Mouse (Mus musculus) neutrophil, adult 5-6 weeks (primary cell): ENCODE data around the gene 9130023H24Rik. TPM values are rescaled to one million over a fixed set of nuclear protein-coding genes. Genes with fewer than 3 reads are reported as not detected.

Experiments used
- ATAC-seq: fragments of 151-379, 151-347 bp; 2 replicates; pipeline ENCODE4 v1.8.0; 2017; ENCODE audit warnings: mild to moderate bottlenecking, moderate TSS enrichment; ENCODE audit not compliant: insufficient number of reproducible peaks, poor library complexity, low FRiP score, severe bottlenecking; ENCODE audit errors: extremely low read depth
- total RNA-seq: library from RNA; stranded (forward); fragments of 200-1000 nt; gene quantifications from 2 replicates; pipeline ENCODE4 v1.2.3, GENCODE M21; 2017

Gene 9130023H24Rik
- 5.2 and 5.6 TPM in 2 replicates for total RNA-seq

- ATAC-seq = peak; percentile 74
These were observed at the start of gene 9130023H24Rik for GRCm38 (mm10) chr7:128237927-128238778. TSS of gene 9130023H24Rik (minus strand) at chr7:128238031.

GRCm38 (mm10) chr7:128285060-128285459 is 47.2 kb upstream of the 9130023H24Rik start:
- no peak for ATAC-seq

- no peak for ATAC-seq
These were observed 46.2 kb upstream of the 9130023H24Rik start for GRCm38 (mm10) chr7:128284047-128284446.

- no peak for ATAC-seq
These were observed 44.9 kb upstream of the 9130023H24Rik start for GRCm38 (mm10) chr7:128282532-128283244.

- ATAC-seq = no peak
These were observed 43.9 kb upstream of the 9130023H24Rik start for GRCm38 (mm10) chr7:128281765-128282164.

- ATAC-seq = no peak
These were observed 41.9 kb upstream of the 9130023H24Rik start for GRCm38 (mm10) chr7:128279750-128280149.

GRCm38 (mm10) chr7:128276051-128276450 is 38.2 kb upstream of the 9130023H24Rik start:
- ATAC-seq = no peak

- ATAC-seq = no peak
These were observed 33.7 kb upstream of the 9130023H24Rik start for GRCm38 (mm10) chr7:128271496-128271895.

GRCm38 (mm10) chr7:128270431-128270850 is 32.6 kb upstream of the 9130023H24Rik start:
- no peak for ATAC-seq

GRCm38 (mm10) chr7:128267813-128268212 is 30.0 kb upstream of the 9130023H24Rik start:
- ATAC-seq = no peak

- no peak for ATAC-seq
These were observed 29.6 kb upstream of the 9130023H24Rik start for GRCm38 (mm10) chr7:128267391-128267790.

GRCm38 (mm10) chr7:128266056-128266455 is 28.2 kb upstream of the 9130023H24Rik start:
- no peak for ATAC-seq

- ATAC-seq = no peak
These were observed 27.6 kb upstream of the 9130023H24Rik start, which contains the start of gene Slc5a2 for GRCm38 (mm10) chr7:128265411-128265810. TSS of gene Slc5a2 (plus strand) at chr7:128265657.

GRCm38 (mm10) chr7:128256783-128257334 is 19.0 kb upstream of the 9130023H24Rik start:
- no peak for ATAC-seq

- no peak for ATAC-seq
These were observed 17.9 kb upstream of the 9130023H24Rik start for GRCm38 (mm10) chr7:128255757-128256156.

- no peak for ATAC-seq
These were observed 17.1 kb upstream of the 9130023H24Rik start for GRCm38 (mm10) chr7:128254978-128255377.

- no peak for ATAC-seq
These were observed 14.8 kb upstream of the 9130023H24Rik start for GRCm38 (mm10) chr7:128252609-128253008.

GRCm38 (mm10) chr7:128251946-128252345 is 14.1 kb upstream of the 9130023H24Rik start:
- no peak for ATAC-seq

- no peak for ATAC-seq
These were observed 12.2 kb upstream of the 9130023H24Rik start for GRCm38 (mm10) chr7:128249998-128250397.
